Mouse (Mus musculus) kidney, embryonic 14.5 days (tissue): ENCODE measurements around the gene 1110051M20Rik. TPM values are rescaled to one million over a fixed set of nuclear protein-coding genes. Genes with fewer than 3 reads are reported as not detected.
"Not testable (repeated sequence)": the region's sequence is repeated elsewhere in the genome, so short reads cannot be mapped to it uniquely, and the experiment has no call there.

Source experiments
- ATAC-seq: fragments of 200-750 bp; cut with Nextera tagmentation; 2 replicates; pipeline ENCODE4 v1.8.0; 2017; ENCODE audit warnings: moderate number of reproducible peaks, mild to moderate bottlenecking, moderate TSS enrichment, moderate library complexity; ENCODE audit not compliant: low FRiP score, low TSS enrichment
- H3K27ac ChIP-seq: fragments of 300-500 bp; sonication (generic); 2 replicates; pipeline ENCODE4 v1.5.1; 2014; ENCODE audit warnings: low read depth, mild to moderate bottlenecking, low read length, moderate library complexity, mixed read lengths
- H3K27me3 ChIP-seq: fragments of 300-500 bp; sonication (generic); 2 replicates; pipeline ENCODE4 v1.6.1; 2014; ENCODE audit warnings: mild to moderate bottlenecking, low read length; ENCODE audit not compliant: control insufficient read depth, insufficient read depth
- H3K36me3 ChIP-seq: fragments of 300-500 bp; sonication (generic); 2 replicates; pipeline ENCODE4 v1.6.1; 2014; ENCODE audit warnings: low read length, mixed read lengths; ENCODE audit not compliant: control insufficient read depth, insufficient read depth
- H3K4me1 ChIP-seq: fragments of 300-500 bp; sonication (generic); 2 replicates; pipeline ENCODE4 v1.6.1; 2014; ENCODE audit warnings: low read length, mixed read lengths; ENCODE audit not compliant: control insufficient read depth, insufficient read depth
- H3K4me2 ChIP-seq: fragments of 300-500 bp; sonication (generic); replicated peaks from 2 replicates; pipeline ENCODE4 v1.6.1; 2014; ENCODE audit warnings: low read depth, mild to moderate bottlenecking, low read length
- H3K4me3 ChIP-seq: fragments of 300-500 bp; sonication (generic); 2 replicates; pipeline ENCODE4 v1.5.1; 2014; ENCODE audit warnings: mild to moderate bottlenecking, low read length
- H3K9ac ChIP-seq: fragments of 300-500 bp; sonication (generic); 2 replicates; pipeline ENCODE4 v1.6.1; 2014; ENCODE audit warnings: low read depth, mild to moderate bottlenecking, low read length, moderate library complexity
- H3K9me3 ChIP-seq: fragments of 300-500 bp; sonication (generic); 2 replicates; pipeline ENCODE4 v1.6.1; 2016; ENCODE audit warnings: low read length; ENCODE audit not compliant: control insufficient read depth
- WGBS: fragments of 180-500 bp; shearing (Covaris S2); extraction: QIAGEN DNeasy Blood & Tissue Kit; methylation state at CpG from one replicate; pipeline ENCODE4 v1.1.7; 2014; 5-methylcytosine and 5-hydroxymethylcytosine counted together
- polyA plus RNA-seq: library from polyadenylated mRNA; unstranded; fragments of >200 nt; fragmentation: Nextera tagmentation; extraction: Ambion mirVana; gene quantifications from 2 replicates; pipeline ENCODE4 v1.2.1, GENCODE M21; 2014

1110051M20Rik gene
- polyA plus RNA-seq, 1 experiment from 2014 or later: 65.9 TPM

DNA sequence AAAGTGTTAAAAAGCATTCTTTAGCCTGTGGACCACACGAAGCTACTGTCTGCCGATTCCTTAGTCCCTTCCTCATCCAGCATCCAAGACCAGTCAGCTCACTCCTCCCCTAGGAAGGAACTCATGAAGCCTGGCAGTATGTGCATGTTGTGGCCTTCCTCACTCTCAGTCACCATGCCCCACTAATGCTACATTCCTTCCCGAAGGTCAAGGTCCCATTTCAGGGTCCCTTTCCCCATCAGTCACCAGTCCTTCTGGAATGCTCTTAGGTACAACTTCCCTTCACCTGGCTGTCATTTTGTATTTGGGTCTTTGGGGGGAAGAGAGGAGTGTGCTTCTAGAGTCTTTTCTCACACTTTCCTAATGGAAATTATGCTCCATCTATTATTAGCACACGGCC lies 192.5 kb downstream of the 1110051M20Rik start:
- Histone ChIP-seq H3K4me1 (peaks cover 17% of the 10 kb centered on the region), H3K9ac (no peak overlapping the region), H3K4me3 (no peak overlapping the region), H3K27ac (no peak overlapping the region), H3K27me3 (peaks cover 16% of the 10 kb centered on the region), H3K9me3 (no peaks in the 10 kb centered on the region), H3K36me3 (no peaks in the 10 kb centered on the region), H3K4me2 (no peak overlapping the region)
- 71% methylated on average over 4 of the region's 4 CpGs for WGBS
- ATAC-seq: no peak

DNA sequence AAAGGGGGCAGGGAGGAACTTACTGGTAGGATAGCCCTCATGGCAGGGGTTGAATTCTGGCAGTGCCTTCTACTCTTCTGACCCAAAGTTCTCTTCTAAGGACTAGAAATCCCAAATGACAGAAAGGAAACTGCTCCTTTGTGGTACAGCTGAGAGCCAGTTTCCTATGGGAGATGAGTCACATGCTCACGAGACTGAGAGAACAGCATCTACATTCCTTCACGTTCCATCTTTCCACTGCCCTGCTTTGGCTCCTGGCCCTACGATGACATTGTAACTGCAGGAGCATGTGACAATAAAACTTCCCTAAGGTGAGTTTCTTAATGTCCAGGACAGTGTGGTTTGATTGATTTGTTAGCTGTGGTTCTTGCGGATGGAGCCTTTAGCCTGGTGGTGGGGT lies 196.1 kb downstream of the 1110051M20Rik start:
- H3K4me3 ChIP-seq: no peak overlapping the region
- no peaks in the 10 kb centered on the region for H3K4me1 ChIP-seq
- no peak overlapping the region for H3K9ac ChIP-seq
- H3K27me3 ChIP-seq: no peaks in the 10 kb centered on the region
- ATAC-seq: no peak
- no peak overlapping the region for H3K27ac ChIP-seq
- H3K4me2 ChIP-seq: no peak overlapping the region
- H3K9me3 ChIP-seq: no peaks in the 10 kb centered on the region
- no peaks in the 10 kb centered on the region for H3K36me3 ChIP-seq
- WGBS: 85% methylated on average over 4 of the region's 4 CpGs

DNA sequence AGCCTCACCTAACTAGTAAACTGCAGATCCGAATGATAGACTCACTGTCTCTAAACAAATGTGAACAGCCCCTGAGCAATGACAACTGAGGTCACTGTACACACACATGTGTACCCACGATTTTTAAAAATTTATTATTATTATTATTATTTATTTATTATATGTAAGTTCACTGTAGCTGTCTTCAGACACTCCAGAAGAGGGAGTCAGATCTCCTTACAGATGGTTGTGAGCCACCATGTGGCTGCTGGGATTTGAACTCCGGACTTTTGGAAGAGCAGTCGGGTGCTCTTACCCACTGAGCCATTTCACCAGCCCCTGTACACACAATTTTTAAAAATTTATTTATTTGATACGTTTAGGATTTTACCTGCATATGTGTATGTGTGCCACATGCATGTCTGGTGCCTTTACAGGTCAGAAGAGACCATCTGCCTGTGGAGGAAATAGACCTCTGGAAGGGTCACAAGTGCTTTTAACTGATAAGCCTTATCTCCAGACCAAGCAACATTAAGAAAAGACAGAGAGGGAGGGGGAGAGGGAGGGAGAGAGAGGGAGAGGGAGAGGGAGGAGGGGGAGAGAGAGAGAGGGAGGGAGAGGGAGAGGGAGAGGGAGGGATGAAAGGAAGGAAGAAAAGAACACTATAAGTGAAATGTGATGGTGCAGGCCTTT lies 199.8 kb downstream of the 1110051M20Rik start:
- H3K9me3 ChIP-seq: no peaks in the 10 kb centered on the region
- H3K9ac ChIP-seq: no peak overlapping the region
- no peaks in the 10 kb centered on the region for H3K36me3 ChIP-seq
- ATAC-seq: no peak
- no peak overlapping the region for H3K4me2 ChIP-seq
- no peak overlapping the region for H3K4me3 ChIP-seq
- no peak overlapping the region for H3K27ac ChIP-seq
- 81% methylated on average over 5 of the region's 5 CpGs for whole genome bisulfite sequencing
- no peaks in the 10 kb centered on the region for H3K4me1 ChIP-seq
- H3K27me3 ChIP-seq: no peaks in the 10 kb centered on the region

DNA sequence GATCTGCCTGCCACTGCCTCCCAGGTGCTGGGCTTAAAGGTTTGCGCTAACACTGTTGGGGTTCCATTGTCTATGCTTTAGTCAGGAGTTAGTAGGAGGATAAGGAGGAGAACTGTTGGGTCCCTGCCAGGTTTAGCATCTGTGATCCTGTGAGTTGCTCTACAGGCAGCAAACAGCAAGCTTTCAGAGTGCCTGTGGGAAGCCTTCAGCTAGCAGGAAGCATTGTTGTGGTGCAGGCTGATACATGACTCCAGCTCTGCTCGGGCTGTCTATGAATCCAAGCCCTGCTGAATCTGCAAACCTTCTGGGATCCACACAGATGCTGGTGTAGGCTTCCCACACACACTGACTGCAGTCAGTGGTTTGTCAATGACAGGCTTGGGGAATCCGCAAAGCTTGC lies 201.1 kb downstream of the 1110051M20Rik start:
- H3K9ac ChIP-seq: no peak overlapping the region
- H3K4me3 ChIP-seq: no peak overlapping the region
- no peak overlapping the region for H3K27ac ChIP-seq
- no peak for ATAC-seq
- no peaks in the 10 kb centered on the region for H3K9me3 ChIP-seq
- no peaks in the 10 kb centered on the region for H3K27me3 ChIP-seq
- H3K4me1 ChIP-seq: no peaks in the 10 kb centered on the region
- 60% methylated on average over 3 of the region's 3 CpGs for WGBS
- no peak overlapping the region for H3K4me2 ChIP-seq
- H3K36me3 ChIP-seq: no peaks in the 10 kb centered on the region

GRCm38 (mm10) chr2:91242547-91242946 lies 202.0 kb downstream of the 1110051M20Rik start:
- WGBS: 72% methylated on average over 5 of the region's 5 CpGs
- H3K36me3 ChIP-seq: no peaks in the 10 kb centered on the region
- no peaks in the 10 kb centered on the region for H3K27me3 ChIP-seq
- no peak overlapping the region for H3K27ac ChIP-seq
- no peaks in the 10 kb centered on the region for H3K9me3 ChIP-seq
- no peaks in the 10 kb centered on the region for H3K4me1 ChIP-seq
- H3K4me2 ChIP-seq: no peak overlapping the region
- no peak overlapping the region for H3K9ac ChIP-seq
- ATAC-seq: no peak
- no peak overlapping the region for H3K4me3 ChIP-seq

GRCm38 (mm10) chr2:91237511-91238080 lies 206.9 kb downstream of the 1110051M20Rik start:
- 17% methylated on average over 4 of the region's 4 CpGs for WGBS

DNA sequence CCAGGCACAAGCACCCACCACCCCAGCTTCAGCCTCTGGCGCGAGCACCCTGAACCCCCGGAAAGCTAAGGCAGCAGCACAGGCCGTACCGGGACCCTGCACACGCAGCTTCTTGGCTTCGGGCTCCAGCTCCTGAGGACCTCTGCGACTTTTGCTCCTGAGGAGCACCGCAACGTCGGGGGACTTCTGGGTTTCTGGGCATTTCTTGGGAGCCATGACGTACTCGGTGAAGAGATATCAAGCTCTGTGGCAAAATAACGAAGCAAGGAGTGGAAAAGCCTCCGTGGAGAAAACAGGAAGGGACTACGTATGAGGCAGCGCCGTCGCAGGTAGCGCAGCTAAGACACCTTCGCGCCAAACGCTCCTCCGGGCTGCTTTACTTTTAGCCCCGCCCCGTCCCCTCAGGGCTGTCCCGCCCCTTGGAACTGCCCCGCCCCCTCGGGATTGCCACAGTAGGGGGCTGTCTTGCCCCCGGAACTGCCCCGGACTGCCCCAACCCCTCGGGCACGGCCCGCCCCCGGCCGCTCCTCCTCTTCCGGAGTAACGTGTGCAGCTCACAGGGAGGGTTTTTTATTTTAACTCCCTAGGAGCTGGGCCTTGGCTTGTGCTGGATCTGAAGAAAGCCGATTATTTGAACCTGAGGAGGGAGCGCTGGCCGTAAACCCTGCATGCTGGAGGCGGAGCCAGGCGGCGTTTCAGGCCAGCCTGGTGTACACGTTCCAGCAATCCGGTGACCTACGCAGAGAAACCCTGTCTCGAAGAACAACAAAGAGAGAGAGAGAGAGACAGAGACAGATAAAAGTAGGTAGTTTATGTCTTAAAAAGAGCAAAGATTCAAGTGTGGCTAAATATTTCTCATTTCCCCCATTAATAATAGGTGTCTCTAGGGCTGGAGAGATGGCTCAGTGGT lies 207.6 kb downstream of the 1110051M20Rik start, which contains the start of gene Ddb2:
Ddb2 (minus strand) TSS at position 382 of the 910 bp plus-strand sequence.
- Histone ChIP-seq H3K36me3 (peaks cover 8% of the 10 kb centered on the region; the same call in 1 of the 2 replicates), H3K9ac (peak within 1 kb of the TSS; percentile 69), H3K27ac (peak within 1 kb of the TSS; percentile 93), H3K4me1 (0 out of 2 replicates have a peak, but pooled peaks cover 2% of the 10 kb centered on the region), H3K4me3 (peak within 1 kb of the TSS; percentile 71), H3K4me2 (peak within 1 kb of the TSS; percentile 90), H3K9me3 (no peaks in the 10 kb centered on the region), H3K27me3 (no peaks in the 10 kb centered on the region)
- under 1% methylated on average over 48 of the region's 48 CpGs for WGBS
- ATAC-seq: peak; percentile 98

More at GRCm38 (mm10) chr2:91237511-91238080, 206.9 kb downstream of the 1110051M20Rik start:
- not testable (repeated sequence) for H3K9me3 ChIP-seq, H3K36me3 ChIP-seq, H3K27me3 ChIP-seq, H3K4me1 ChIP-seq
- peak overlapping the region; percentile 90 for H3K4me2 ChIP-seq
- peak; percentile 7; the same call in 1 of the 2 replicates for ATAC-seq
- H3K9ac ChIP-seq: peak overlapping the region; percentile 51; the same call in 1 of the 2 replicates
- peak overlapping the region; percentile 93; the same call in 1 of the 2 replicates for H3K27ac ChIP-seq
- H3K4me3 ChIP-seq: peak overlapping the region; percentile 71

GRCm38 (mm10) chr2:91229735-91230134 lies 214.8 kb downstream of the 1110051M20Rik start:
- no peak overlapping the region for H3K4me2 ChIP-seq
- WGBS: 85% methylated on average over 2 of the region's 2 CpGs
- peaks cover 8% of the 10 kb centered on the region; the same call in 1 of the 2 replicates for H3K36me3 ChIP-seq
- H3K9ac ChIP-seq: no peak overlapping the region
- ATAC-seq: no peak
- no peaks in the 10 kb centered on the region for H3K4me1 ChIP-seq
- H3K27ac ChIP-seq: no peak overlapping the region
- no peaks in the 10 kb centered on the region for H3K27me3 ChIP-seq
- no peaks in the 10 kb centered on the region for H3K9me3 ChIP-seq
- no peak overlapping the region for H3K4me3 ChIP-seq
